Mouse (Mus musculus) spleen, adult 12 weeks (tissue): ENCODE measurements around the gene Gm4450.
"Not testable (repeated sequence)": the region's sequence is repeated elsewhere in the genome, so short reads cannot be mapped to it uniquely, and the experiment has no call there.

Experiments
- DNase-seq: peaks from one replicate; pipeline ENCODE4 v3.0.0; 2022; ENCODE audit warnings: low spot score

The Gm4450 gene

GRCm38 (mm10) chr3:98457026-98457425 is at the start of gene Gm4450:
Gene Gm4450, minus strand, starts transcription at chr3:98457126.
- not testable (repeated sequence) for DNase-seq

GRCm38 (mm10) chr3:98497401-98497800 is 40.5 kb upstream of the Gm4450 start:
- DNase-seq: not testable (repeated sequence)

- DNase-seq: not testable (repeated sequence)
Observed at GRCm38 (mm10) chr3:98496762-98497161, 39.8 kb upstream of the Gm4450 start.

- DNase-seq: not testable (repeated sequence)
Observed at GRCm38 (mm10) chr3:98495055-98495454, 38.1 kb upstream of the Gm4450 start.

GRCm38 (mm10) chr3:98494184-98494583 is 37.3 kb upstream of the Gm4450 start:
- DNase-seq: not testable (repeated sequence)

- DNase-seq: not testable (repeated sequence)
Observed at GRCm38 (mm10) chr3:98471499-98471898, 14.6 kb upstream of the Gm4450 start.

- not testable (repeated sequence) for DNase-seq
Observed at GRCm38 (mm10) chr3:98471057-98471456, 14.1 kb upstream of the Gm4450 start.

- not testable (repeated sequence) for DNase-seq
Observed at GRCm38 (mm10) chr3:98469323-98469722, 12.4 kb upstream of the Gm4450 start.

- DNase-seq: not testable (repeated sequence)
Observed at GRCm38 (mm10) chr3:98453786-98454185, 3.1 kb downstream of the Gm4450 start.

- not testable (repeated sequence) for DNase-seq
Observed at GRCm38 (mm10) chr3:98443924-98444323, 13.0 kb downstream of the Gm4450 start.

GRCm38 (mm10) chr3:98443149-98443779 is 13.7 kb downstream of the Gm4450 start:
- not testable (repeated sequence) for DNase-seq

- DNase-seq: not testable (repeated sequence)
Observed at GRCm38 (mm10) chr3:98442245-98442644, 14.7 kb downstream of the Gm4450 start.

- no peak for DNase-seq
Observed at GRCm38 (mm10) chr3:98435030-98435429, 21.9 kb downstream of the Gm4450 start.

GRCm38 (mm10) chr3:98434088-98434816 is 22.7 kb downstream of the Gm4450 start:
- DNase-seq: no peak

GRCm38 (mm10) chr3:98428928-98429525 is 27.9 kb downstream of the Gm4450 start:
- no peak for DNase-seq

- DNase-seq: no peak
Observed at GRCm38 (mm10) chr3:98428449-98428775, 28.5 kb downstream of the Gm4450 start.

GRCm38 (mm10) chr3:98427600-98428448 is 29.1 kb downstream of the Gm4450 start:
- DNase-seq: no peak

GRCm38 (mm10) chr3:98427260-98427599 is 29.7 kb downstream of the Gm4450 start:
- no peak for DNase-seq

GRCm38 (mm10) chr3:98426749-98427148 is 30.2 kb downstream of the Gm4450 start:
- no peak for DNase-seq

GRCm38 (mm10) chr3:98422926-98423325 is 34.0 kb downstream of the Gm4450 start:
- DNase-seq: no peak

GRCm38 (mm10) chr3:98419786-98420070 is 37.2 kb downstream of the Gm4450 start:
- DNase-seq: no peak

- no peak for DNase-seq
Observed at GRCm38 (mm10) chr3:98418991-98419785, 37.7 kb downstream of the Gm4450 start.
